Mouse (Mus musculus): ENCODE results near the gene Adam33. TPM values are rescaled to one million over a fixed set of nuclear protein-coding genes. Genes with fewer than 3 reads are reported as not detected.

Adam33 gene
- polyA plus RNA-seq, 1 experiment from 2014 or later: 0.81 TPM

DNA sequence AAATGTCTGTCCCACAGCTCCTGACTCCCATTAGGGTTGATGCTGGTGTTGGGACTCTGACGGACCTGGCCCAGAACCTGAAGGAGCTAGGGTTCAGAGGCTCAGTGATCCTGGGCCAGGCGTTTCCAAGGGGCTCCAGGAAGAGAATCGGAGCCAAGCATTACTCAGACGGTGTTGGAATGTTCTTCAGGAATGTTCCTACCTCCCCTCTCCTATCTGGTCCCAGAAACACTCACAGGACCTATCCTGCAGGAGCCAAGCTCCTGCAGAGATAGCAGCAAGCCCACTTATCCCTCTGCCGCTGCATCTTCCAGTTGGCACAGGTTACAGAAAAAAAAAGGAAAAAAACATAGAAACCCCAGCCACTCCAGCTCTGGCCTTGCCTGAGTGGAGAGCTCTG, 2.0 kb downstream of the Adam33 start:
- 48% methylated on average over 5 of the region's 5 CpGs for WGBS (ENCODE audit: insufficient replicate concordance)
- Histone ChIP-seq H3K9ac (ENCODE audit: low read depth, low read length) (no peak overlapping the region), H3K4me2 (ENCODE audit: low read depth, low read length) (no peak overlapping the region), H3K27ac (ENCODE audit: low read length) (no peak overlapping the region), H3K4me1 (ENCODE audit: control insufficient read depth, low read depth, low read length) (no peaks in the 10 kb centered on the region; the same call in 1 of the 2 replicates), H3K36me3 (ENCODE audit: control insufficient read depth, insufficient read depth) (no peaks in the 10 kb centered on the region), H3K9me3 (replicated peaks; ENCODE audit: control insufficient read depth, low read length) (no peaks in the 10 kb centered on the region), H3K4me3 (ENCODE audit: low read depth, low read length) (no peak overlapping the region), H3K27me3 (ENCODE audit: control insufficient read depth, insufficient read depth, low read depth, low read length) (peaks cover 48% of the 10 kb centered on the region)
- no peak for ATAC-seq (ENCODE audit: low read depth)

DNA sequence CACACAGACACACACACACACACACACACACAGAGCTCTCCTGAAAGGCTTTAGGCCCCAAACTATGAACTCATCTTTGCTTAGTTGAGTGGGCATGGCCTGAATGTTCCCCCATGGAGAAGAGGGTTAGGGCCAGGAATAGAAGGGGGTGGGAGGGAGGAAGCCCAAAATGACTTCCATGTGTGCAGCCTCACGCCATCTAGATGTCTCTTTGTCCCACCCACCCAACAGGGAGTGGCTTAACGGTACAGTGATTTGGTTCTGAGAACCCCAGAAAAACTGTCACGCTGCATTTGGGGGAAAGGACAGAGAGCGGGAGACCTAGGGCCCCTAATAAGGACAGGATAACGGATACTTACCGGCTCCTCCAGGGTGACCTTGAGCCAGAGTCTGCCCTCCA, 2.8 kb downstream of the Adam33 start:
- WGBS (ENCODE audit: insufficient replicate concordance): 64% methylated on average over 6 of the region's 6 CpGs

DNA sequence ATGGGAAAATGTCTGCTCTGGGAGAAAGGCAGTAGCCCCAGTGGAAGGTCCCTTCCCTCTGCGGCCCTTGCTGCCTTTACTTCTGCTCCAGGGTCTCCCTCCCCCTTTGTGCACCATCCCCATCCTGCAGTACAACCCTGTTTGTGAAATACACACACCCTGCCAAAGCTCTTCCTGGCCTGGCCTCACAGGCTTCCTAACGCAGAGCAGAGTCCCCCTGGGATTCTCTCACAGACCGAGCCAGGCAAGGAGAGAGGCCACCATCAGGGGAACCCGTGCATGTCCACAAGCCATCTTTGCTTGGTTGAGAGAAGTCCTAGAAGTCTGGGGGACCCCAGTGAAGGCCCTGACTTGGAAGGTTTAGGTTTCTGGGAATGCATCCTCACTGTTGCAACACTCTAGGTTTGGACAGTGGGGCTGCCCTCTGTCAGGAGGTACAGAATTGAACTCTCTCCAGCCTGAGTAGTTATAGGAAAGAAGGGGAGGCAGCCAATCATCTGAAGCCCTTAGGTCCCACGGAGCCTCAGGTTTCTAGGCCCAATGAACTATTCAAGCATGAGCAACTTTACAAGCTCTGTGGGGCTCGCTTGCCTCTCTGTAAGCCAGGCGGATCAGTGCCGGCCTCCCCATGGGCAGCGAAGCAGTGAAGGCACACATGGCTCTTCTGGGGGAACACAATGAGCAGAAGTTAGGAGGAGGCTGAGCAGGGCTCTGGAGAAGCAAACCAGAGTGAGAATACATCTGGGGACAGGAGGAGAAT, 3.7 kb downstream of the Adam33 start:
- 60% methylated on average over 9 of the region's 9 CpGs for WGBS (ENCODE audit: insufficient replicate concordance)
- Histone ChIP-seq H3K27ac (ENCODE audit: low read length) (no peak overlapping the region), H3K36me3 (ENCODE audit: control insufficient read depth, insufficient read depth) (no peaks in the 10 kb centered on the region), H3K4me2 (ENCODE audit: low read depth, low read length) (no peak overlapping the region), H3K9ac (ENCODE audit: low read depth, low read length) (no peak overlapping the region), H3K9me3 (replicated peaks; ENCODE audit: control insufficient read depth, low read length) (no peaks in the 10 kb centered on the region), H3K4me1 (ENCODE audit: control insufficient read depth, low read depth, low read length) (no peaks in the 10 kb centered on the region; the same call in 1 of the 2 replicates), H3K27me3 (ENCODE audit: control insufficient read depth, insufficient read depth, low read depth, low read length) (peaks cover 55% of the 10 kb centered on the region), H3K4me3 (ENCODE audit: low read depth, low read length) (no peak overlapping the region)
- ATAC-seq (ENCODE audit: low read depth): no peak

More for the DNA sequence above, 2.8 kb downstream of the Adam33 start:
- no peaks in the 10 kb centered on the region for H3K9me3 ChIP-seq (replicated peaks; ENCODE audit: control insufficient read depth, low read length)
- H3K27me3 ChIP-seq (ENCODE audit: control insufficient read depth, insufficient read depth, low read depth, low read length): peaks cover 52% of the 10 kb centered on the region
- H3K36me3 ChIP-seq (ENCODE audit: control insufficient read depth, insufficient read depth): no peaks in the 10 kb centered on the region
- H3K27ac ChIP-seq (ENCODE audit: low read length): no peak overlapping the region
- no peak for ATAC-seq (ENCODE audit: low read depth)
- no peak overlapping the region for H3K4me3 ChIP-seq (ENCODE audit: low read depth, low read length)
- no peak overlapping the region for H3K4me2 ChIP-seq (ENCODE audit: low read depth, low read length)
- H3K9ac ChIP-seq (ENCODE audit: low read depth, low read length): no peak overlapping the region
- H3K4me1 ChIP-seq (ENCODE audit: control insufficient read depth, low read depth, low read length): no peaks in the 10 kb centered on the region; the same call in 1 of the 2 replicates

DNA sequence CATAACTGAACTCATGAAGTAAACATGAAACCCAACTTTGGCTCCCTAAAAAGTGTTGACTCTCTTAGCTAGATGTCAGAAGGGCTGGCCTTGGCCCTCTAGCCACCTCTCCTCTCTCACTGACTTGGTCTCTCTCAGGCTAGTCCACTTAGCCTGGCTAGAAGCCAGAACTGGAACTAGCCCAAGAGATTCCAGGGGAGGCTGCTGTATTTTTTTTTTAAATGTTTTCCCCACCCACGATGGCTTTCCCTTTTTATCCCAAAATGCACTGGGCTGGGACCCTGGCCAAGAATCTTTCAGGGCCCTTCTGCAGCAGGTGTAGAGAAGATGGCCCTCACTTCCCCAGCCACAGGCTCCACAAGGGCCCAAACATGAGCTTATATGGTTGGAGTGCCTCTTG, 4.2 kb downstream of the Adam33 start:
- ATAC-seq (ENCODE audit: low read depth): no peak
- no peaks in the 10 kb centered on the region for H3K36me3 ChIP-seq (ENCODE audit: control insufficient read depth, insufficient read depth)
- H3K4me1 ChIP-seq (ENCODE audit: control insufficient read depth, low read depth, low read length): no peaks in the 10 kb centered on the region; the same call in 1 of the 2 replicates
- H3K4me2 ChIP-seq (ENCODE audit: low read depth, low read length): no peak overlapping the region
- peaks cover 55% of the 10 kb centered on the region for H3K27me3 ChIP-seq (ENCODE audit: control insufficient read depth, insufficient read depth, low read depth, low read length)
- WGBS (ENCODE audit: insufficient replicate concordance): 43% methylated on average over 1 of the region's 1 CpGs
- no peak overlapping the region for H3K9ac ChIP-seq (ENCODE audit: low read depth, low read length)
- no peak overlapping the region for H3K4me3 ChIP-seq (ENCODE audit: low read depth, low read length)
- no peaks in the 10 kb centered on the region for H3K9me3 ChIP-seq (replicated peaks; ENCODE audit: control insufficient read depth, low read length)
- H3K27ac ChIP-seq (ENCODE audit: low read length): no peak overlapping the region

DNA sequence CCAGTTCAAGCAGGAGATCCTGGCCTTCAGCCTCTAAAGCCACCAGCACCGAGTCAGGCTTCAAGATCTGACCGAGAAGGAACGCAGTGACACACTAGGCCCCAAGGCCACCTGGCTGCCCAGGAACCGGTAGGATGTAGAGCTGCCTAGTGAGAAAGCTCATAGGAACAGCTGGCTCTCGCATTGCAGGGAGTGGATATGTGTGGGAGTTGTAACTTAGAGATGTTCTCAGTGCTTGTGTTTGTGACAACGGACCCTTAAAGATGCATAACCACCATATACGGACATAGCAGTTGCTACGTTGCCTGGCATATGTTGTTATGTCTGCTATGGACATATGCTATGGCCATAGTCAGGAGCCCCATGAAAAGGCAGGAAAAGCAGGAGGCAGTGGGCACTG, 4.9 kb downstream of the Adam33 start:
- Histone ChIP-seq H3K27ac (ENCODE audit: low read length) (no peak overlapping the region), H3K4me3 (ENCODE audit: low read depth, low read length) (no peak overlapping the region), H3K9ac (ENCODE audit: low read depth, low read length) (no peak overlapping the region), H3K27me3 (ENCODE audit: control insufficient read depth, insufficient read depth, low read depth, low read length) (peaks cover 58% of the 10 kb centered on the region), H3K4me1 (ENCODE audit: control insufficient read depth, low read depth, low read length) (no peaks in the 10 kb centered on the region; the same call in 1 of the 2 replicates), H3K36me3 (ENCODE audit: control insufficient read depth, insufficient read depth) (no peaks in the 10 kb centered on the region), H3K4me2 (ENCODE audit: low read depth, low read length) (no peak overlapping the region), H3K9me3 (replicated peaks; ENCODE audit: control insufficient read depth, low read length) (no peaks in the 10 kb centered on the region)
- ATAC-seq (ENCODE audit: low read depth): no peak
- 75% methylated on average over 8 of the region's 8 CpGs for WGBS (ENCODE audit: insufficient replicate concordance)

DNA sequence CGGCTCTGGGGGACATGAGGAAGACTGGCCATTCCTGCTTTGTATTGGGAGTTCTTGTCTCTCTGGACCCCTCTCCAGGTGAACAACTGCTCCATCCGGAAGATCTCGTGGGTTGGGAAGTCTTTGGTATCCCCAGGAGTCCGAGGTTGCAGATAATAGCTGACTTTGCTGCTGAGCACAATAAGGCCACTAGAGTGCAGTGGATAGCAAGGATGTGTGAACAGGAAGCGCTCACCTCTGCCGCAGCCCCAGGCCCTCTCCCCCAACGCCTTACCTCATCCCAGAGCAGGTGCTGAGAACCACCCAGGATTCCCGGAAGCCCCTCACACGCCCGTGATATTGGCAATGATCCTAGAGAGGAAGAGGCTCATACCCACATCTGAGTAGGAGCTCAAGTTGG, 7.4 kb downstream of the Adam33 start:
- H3K9ac ChIP-seq (ENCODE audit: low read depth, low read length): no peak overlapping the region
- H3K4me2 ChIP-seq (ENCODE audit: low read depth, low read length): no peak overlapping the region
- 2% methylated on average over 10 of the region's 10 CpGs for WGBS (ENCODE audit: insufficient replicate concordance)
- H3K36me3 ChIP-seq (ENCODE audit: control insufficient read depth, insufficient read depth): no peaks in the 10 kb centered on the region
- peaks cover 9% of the 10 kb centered on the region for H3K4me1 ChIP-seq (ENCODE audit: control insufficient read depth, low read depth, low read length)
- H3K27ac ChIP-seq (ENCODE audit: low read length): no peak overlapping the region
- peaks cover 52% of the 10 kb centered on the region for H3K27me3 ChIP-seq (ENCODE audit: control insufficient read depth, insufficient read depth, low read depth, low read length)
- no peak for ATAC-seq (ENCODE audit: low read depth)
- no peaks in the 10 kb centered on the region for H3K9me3 ChIP-seq (replicated peaks; ENCODE audit: control insufficient read depth, low read length)
- H3K4me3 ChIP-seq (ENCODE audit: low read depth, low read length): no peak overlapping the region

DNA sequence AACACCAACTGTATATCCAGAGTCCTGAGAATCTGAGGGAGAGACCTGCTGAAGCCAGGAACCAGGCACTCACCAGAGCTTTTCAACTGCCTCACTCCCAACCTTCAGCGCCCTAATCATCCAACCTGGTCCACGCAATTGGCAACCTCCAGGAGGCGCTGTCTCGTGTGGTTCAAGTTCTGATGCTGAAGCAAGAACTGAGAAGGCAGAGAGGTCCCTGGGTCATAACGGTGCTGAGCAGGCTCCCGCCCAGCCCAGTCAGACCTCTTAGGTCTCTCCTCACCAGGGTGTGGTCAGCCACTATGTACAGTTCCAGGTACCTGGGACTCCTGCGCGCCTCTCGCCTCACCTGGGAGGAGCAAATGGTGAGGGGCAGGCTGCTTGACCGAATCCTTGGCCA, 8.0 kb downstream of the Adam33 start:
- H3K9me3 ChIP-seq (replicated peaks; ENCODE audit: control insufficient read depth, low read length): no peaks in the 10 kb centered on the region
- H3K4me1 ChIP-seq (ENCODE audit: control insufficient read depth, low read depth, low read length): peaks cover 9% of the 10 kb centered on the region
- 10% methylated on average over 10 of the region's 10 CpGs for WGBS (ENCODE audit: insufficient replicate concordance)
- H3K36me3 ChIP-seq (ENCODE audit: control insufficient read depth, insufficient read depth): no peaks in the 10 kb centered on the region
- H3K9ac ChIP-seq (ENCODE audit: low read depth, low read length): no peak overlapping the region
- ATAC-seq (ENCODE audit: low read depth): no peak
- H3K4me3 ChIP-seq (ENCODE audit: low read depth, low read length): no peak overlapping the region
- H3K27ac ChIP-seq (ENCODE audit: low read length): no peak overlapping the region
- peaks cover 50% of the 10 kb centered on the region for H3K27me3 ChIP-seq (ENCODE audit: control insufficient read depth, insufficient read depth, low read depth, low read length)
- H3K4me2 ChIP-seq (ENCODE audit: low read depth, low read length): no peak overlapping the region

DNA sequence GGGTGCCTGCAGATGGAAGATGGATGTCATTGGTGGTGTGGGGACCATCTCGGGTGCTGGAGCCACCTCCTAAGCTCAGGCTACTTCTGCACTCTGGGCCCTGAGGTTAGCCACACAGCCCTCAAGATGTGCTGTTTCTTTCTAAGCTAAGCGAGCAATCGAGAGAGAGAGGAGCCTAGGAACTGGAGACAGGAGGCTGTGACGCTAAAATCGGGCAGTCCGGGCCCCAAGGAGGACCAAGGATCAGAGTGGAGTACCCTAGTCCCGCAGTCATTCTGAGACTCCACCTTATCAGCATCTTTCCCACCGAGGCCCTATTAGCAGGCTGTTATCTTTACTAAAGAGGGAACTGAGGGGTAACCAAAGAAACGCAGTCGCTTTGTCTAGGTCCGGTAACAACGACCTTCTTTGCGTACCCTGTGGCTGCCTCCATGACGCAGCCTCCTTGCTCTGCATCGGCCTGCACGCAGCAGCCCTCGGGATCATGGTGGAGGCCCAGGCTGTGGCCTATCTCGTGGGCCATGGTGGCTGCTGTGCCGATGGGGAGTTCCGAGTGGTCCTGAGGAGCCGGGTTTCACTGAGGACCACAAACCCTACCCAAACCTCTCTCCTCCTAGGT, 8.9 kb downstream of the Adam33 start:
- Histone ChIP-seq H3K4me2 (ENCODE audit: low read depth, low read length) (no peak overlapping the region), H3K27me3 (ENCODE audit: control insufficient read depth, insufficient read depth, low read depth, low read length) (peaks cover 50% of the 10 kb centered on the region), H3K4me3 (ENCODE audit: low read depth, low read length) (no peak overlapping the region), H3K9ac (ENCODE audit: low read depth, low read length) (no peak overlapping the region), H3K9me3 (replicated peaks; ENCODE audit: control insufficient read depth, low read length) (no peaks in the 10 kb centered on the region), H3K36me3 (ENCODE audit: control insufficient read depth, insufficient read depth) (no peaks in the 10 kb centered on the region), H3K4me1 (ENCODE audit: control insufficient read depth, low read depth, low read length) (peaks cover 9% of the 10 kb centered on the region), H3K27ac (ENCODE audit: low read length) (no peak overlapping the region)
- no peak for ATAC-seq (ENCODE audit: low read depth)
- 3% methylated on average over 21 of the region's 21 CpGs for WGBS (ENCODE audit: insufficient replicate concordance)

All from liver, embryonic 16.5 days (tissue).